ENCODE assay signal across 20 mouse cellular contexts in genomic region chr13:52328766-52329165, GRCm38 (mm10).
DNase-seq lines count a peak whose midpoint lies in the region.
"Had no signal": no experiment of that assay in that cellular context is flagged by ENCODE, and none has a peak within 500 bp of the region (broad histone marks: within the 10 kb centered on the region; RNA-seq: fewer than 3 reads in every experiment).

No protein-coding gene starts in this region.

- peaks cover 16% of the 10 kb centered on the region; the same call in 1 of the 2 replicates for H3K4me1 ChIP-seq in heart, embryonic 10.5 days
- H3K4me1 ChIP-seq: intestine, embryonic 15.5 days; kidney, embryonic 15.5 days; limb, embryonic 15.5 days; liver, embryonic 15.5 days had no signal

- WGBS in heart, embryonic 10.5 days = 72% methylated on average over 8 of the region's 8 CpGs

- no peaks in the 10 kb centered on the region for H3K36me3 ChIP-seq in heart, embryonic 10.5 days
- H3K36me3 ChIP-seq: forebrain, embryonic 10.5 days; intestine, embryonic 15.5 days; kidney, embryonic 15.5 days; limb, embryonic 15.5 days; liver, embryonic 15.5 days had no signal

- no peaks in the 10 kb centered on the region for H3K9me3 ChIP-seq in heart, embryonic 10.5 days
- H3K9me3 ChIP-seq: forebrain, embryonic 10.5 days; intestine, embryonic 15.5 days; kidney, embryonic 15.5 days; limb, embryonic 15.5 days; liver, embryonic 15.5 days had no signal

- H3K27ac ChIP-seq in heart, embryonic 10.5 days = no peak overlapping the region
- H3K27ac ChIP-seq: forebrain, embryonic 10.5 days; intestine, embryonic 15.5 days; kidney, embryonic 15.5 days; limb, embryonic 15.5 days; liver, embryonic 15.5 days; stomach, postnatal 0 days had no signal

- intact Hi-C loops in heart, postnatal 10 days (cut with DNase I) = no loop called here
- intact Hi-C loops in left cerebral cortex, postnatal 10 days (cut with DNase I) = no loop called here
- intact Hi-C loops in left cerebral cortex, postnatal 14 days (cut with DNase I) = no loop called here

- DNase-seq in heart, embryonic 10.5 days (ENCODE audit: low spot score) = peak; percentile 55
- no peak for DNase-seq in heart, postnatal 10 days
- peak; percentile 39 to 63 for DNase-seq in left cerebral cortex, adult 18-20 months (ENCODE audit: low spot score in 2 of 2)
- no peak for DNase-seq in left cerebral cortex, postnatal 10 days (ENCODE audit: extremely low spot score in 1 of 2, low spot score in 2 of 2)
- peak; percentile 49 to 64 for DNase-seq in left cerebral cortex, postnatal 14 days (ENCODE audit: low spot score in 2 of 2)
- DNase-seq in right cerebral cortex, postnatal 25 days = peak; percentile 50
- DNase-seq in kidney, adult 9 months = no peak
- no peak for DNase-seq in kidney, adult 8-10 months
- DNase-seq: adrenal gland, postnatal 36 days; cerebellum, adult 11 months; cerebellum, adult 9-11 months; kidney, postnatal 36 days; lung, postnatal 4 days; midbrain, embryonic 14.5 days had no signal

- no peaks in the 10 kb centered on the region for H3K27me3 ChIP-seq in heart, embryonic 10.5 days (ENCODE audit: insufficient read depth, poor library complexity, severe bottlenecking)
- H3K27me3 ChIP-seq: intestine, embryonic 15.5 days; kidney, embryonic 15.5 days; limb, embryonic 15.5 days; liver, embryonic 15.5 days had no signal

- no peak overlapping the region for H3K4me3 ChIP-seq in heart, embryonic 10.5 days
- H3K4me3 ChIP-seq: forebrain, embryonic 10.5 days; intestine, embryonic 15.5 days; kidney, embryonic 15.5 days; limb, embryonic 15.5 days; liver, embryonic 15.5 days had no signal

Comparison
In these comparisons a context has a peak if more than half of its experiments do, and no peak if none do; other contexts are left out.
1. DNase-seq: peak in heart, embryonic 10.5 days (single experiment), left cerebral cortex, adult 18-20 months (2 of 2), left cerebral cortex, postnatal 14 days (2 of 2) and right cerebral cortex, postnatal 25 days (single experiment); none in heart, postnatal 10 days (0 of 2), left cerebral cortex, postnatal 10 days (0 of 2), kidney, adult 9 months (single experiment) and kidney, adult 8-10 months (0 of 2).